Mouse (Mus musculus) hindbrain, embryonic 10.5 days (tissue): ENCODE results near the gene Tex48. TPM values are rescaled to one million over a fixed set of nuclear protein-coding genes. Genes with fewer than 3 reads are reported as not detected.
A peak's percentile ranks its signal among the peaks of the same experiment; 100 is the strongest.

Experiments
- DNase-seq: peaks from one replicate; pipeline ENCODE4 v3.0.0-alpha.2; 2017; ENCODE audit warnings: low spot score
- H3K27ac ChIP-seq: fragments of 300-500 bp; sonication (generic); 2 replicates; pipeline ENCODE4 v1.5.1; 2016; ENCODE audit warnings: mild to moderate bottlenecking, moderate library complexity
- H3K27me3 ChIP-seq: fragments of 300-500 bp; sonication (generic); 2 replicates; pipeline ENCODE4 v1.6.1; 2016; ENCODE audit warnings: mild to moderate bottlenecking; ENCODE audit not compliant: poor library complexity, insufficient read depth, severe bottlenecking
- H3K36me3 ChIP-seq: fragments of 300-500 bp; sonication (generic); 2 replicates; pipeline ENCODE4 v1.6.1; 2016; ENCODE audit warnings: mild to moderate bottlenecking, moderate library complexity
- H3K4me1 ChIP-seq: fragments of 300-500 bp; sonication (generic); replicated peaks from 2 replicates; pipeline ENCODE4 v1.6.1; 2016; ENCODE audit warnings: mild to moderate bottlenecking
- H3K4me3 ChIP-seq: fragments of 300-500 bp; sonication (generic); 2 replicates; pipeline ENCODE4 v1.5.1; 2016; ENCODE audit warnings: mild to moderate bottlenecking, moderate library complexity
- H3K9me3 ChIP-seq: fragments of 300-500 bp; sonication (generic); 2 replicates; pipeline ENCODE4 v1.6.1; 2016; ENCODE audit warnings: mild to moderate bottlenecking, moderate library complexity
- WGBS: fragments of 180-500 bp; shearing (Covaris S2); methylation state at CpG from one replicate; pipeline ENCODE4 v1.1.7; 2016; 5-methylcytosine and 5-hydroxymethylcytosine counted together
- polyA plus RNA-seq: library from polyadenylated mRNA; unstranded; fragments of >200 nt; fragmentation: Nextera tagmentation; extraction: Ambion mirVana; gene quantifications from 2 replicates; pipeline ENCODE4 v1.2.1, GENCODE M21; 2016

Tex48 gene
- polyA plus RNA-seq, 1 experiment from 2014 or later = not detected

GRCm38 (mm10) chr4:63559127-63559697 is 63.0 kb downstream of the Tex48 start:
- peaks cover 12% of the 10 kb centered on the region; the same call in 1 of the 2 replicates for H3K36me3 ChIP-seq
- H3K4me1 ChIP-seq = peaks cover 74% of the 10 kb centered on the region
- H3K27me3 ChIP-seq = peaks cover 3% of the 10 kb centered on the region
- peak overlapping the region; percentile 73 for H3K4me3 ChIP-seq
- 33% methylated on average over 9 of the region's 9 CpGs for WGBS
- H3K9me3 ChIP-seq = no peaks in the 10 kb centered on the region
- H3K27ac ChIP-seq = peak overlapping the region; percentile 93
- no peak for DNase-seq

- H3K4me1 ChIP-seq = peaks cover 80% of the 10 kb centered on the region
- peaks cover 3% of the 10 kb centered on the region for H3K27me3 ChIP-seq
- under 1% methylated on average over 81 of the region's 81 CpGs for WGBS
- peaks cover 13% of the 10 kb centered on the region; the same call in 1 of the 2 replicates for H3K36me3 ChIP-seq
- no peaks in the 10 kb centered on the region for H3K9me3 ChIP-seq
- H3K4me3 ChIP-seq = peak within 1 kb of the TSS; percentile 73
- H3K27ac ChIP-seq = peak within 1 kb of the TSS; percentile 93
- peak; percentile 78 for DNase-seq
Measured at GRCm38 (mm10) chr4:63558407-63559081, 63.7 kb downstream of the Tex48 start, which contains the start of gene Tmem268. TSS of gene Tmem268 (plus strand) at chr4:63558781.

GRCm38 (mm10) chr4:63557124-63558059 is 64.8 kb downstream of the Tex48 start:
- WGBS = 17% methylated on average over 16 of the region's 16 CpGs
- no peak for DNase-seq
- H3K27me3 ChIP-seq = peaks cover 3% of the 10 kb centered on the region
- H3K9me3 ChIP-seq = no peaks in the 10 kb centered on the region
- peak overlapping the region; percentile 93 for H3K27ac ChIP-seq
- peak overlapping the region; percentile 3; the same call in 1 of the 2 replicates for H3K4me3 ChIP-seq
- peaks cover 82% of the 10 kb centered on the region for H3K4me1 ChIP-seq
- peaks cover 19% of the 10 kb centered on the region for H3K36me3 ChIP-seq

Other genes with a start within 250 kb of the Tex48 start
- 10.8 and 13.0 TPM in 2 replicates for gene Akna, start 219.1 kb downstream of the Tex48 start, polyA plus RNA-seq
- 6.6 and 6.9 TPM in 2 replicates for gene Whrn, start 126.4 kb downstream of the Tex48 start, polyA plus RNA-seq
- gene Atp6v1g1, start 77.7 kb downstream of the Tex48 start, polyA plus RNA-seq = 310 and 365 TPM in 2 replicates
- gene Tmem268, start 63.6 kb downstream of the Tex48 start, polyA plus RNA-seq = 7.6 and 10.2 TPM in 2 replicates
- not detected in 2 replicates for gene Gm11213, start 17.2 kb downstream of the Tex48 start, polyA plus RNA-seq
- not detected in 2 replicates for gene Gm11214, start 41.0 kb upstream of the Tex48 start, polyA plus RNA-seq
- gene Tnfsf15, start 122.7 kb upstream of the Tex48 start, polyA plus RNA-seq = not detected in 2 replicates
- not detected in 2 replicates for gene Tnfsf8, start 238.9 kb upstream of the Tex48 start, polyA plus RNA-seq